Comparison of ENCODE assay signal across 13 mouse cellular contexts in the genomic region with DNA sequence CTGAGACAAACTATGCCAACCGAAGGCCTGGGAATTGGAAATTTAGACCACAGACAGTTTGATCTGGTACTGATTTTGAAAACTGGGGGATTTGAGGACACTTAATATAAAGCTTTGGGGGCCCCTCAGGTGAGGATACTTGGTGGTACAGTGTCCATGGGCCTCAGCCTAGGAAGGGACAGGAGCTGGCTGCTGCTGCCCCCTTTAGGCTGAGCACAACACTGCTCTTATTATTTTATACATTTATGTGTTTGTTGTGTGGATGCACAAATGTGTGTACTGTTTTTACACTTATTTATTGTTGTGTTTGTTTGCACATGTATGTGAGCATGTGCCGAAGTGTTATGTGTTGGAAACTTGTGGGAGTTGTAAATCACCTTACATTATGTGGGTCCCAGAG. TPM values are rescaled to one million over a fixed set of nuclear protein-coding genes. Genes with fewer than 3 reads are reported as not detected.
A peak's percentile ranks its signal among the peaks of the same experiment; 100 is the strongest.
DNase-seq lines count a peak whose midpoint lies in the region; ATAC-seq and TF ChIP-seq lines count a peak whose summit lies in the region.
"Had no signal": no experiment of that assay in that cellular context is flagged by ENCODE, and none has a peak within 500 bp of the region (broad histone marks: within the 10 kb centered on the region; RNA-seq: fewer than 3 reads in every experiment).

No protein-coding gene starts in this region.

- H3K9ac ChIP-seq in heart, postnatal 0 days (replicated peaks; ENCODE audit: low read depth, low read length): no peak overlapping the region
- H3K9ac ChIP-seq in lung, embryonic 14.5 days: no peak overlapping the region
- H3K9ac ChIP-seq: heart, embryonic 15.5 days; hindbrain, embryonic 15.5 days; liver, embryonic 13.5 days; midbrain, embryonic 15.5 days had no signal

- DNase-seq in heart, postnatal 0 days (ENCODE audit: low spot score): no peak
- DNase-seq in heart, adult 18-20 months: no peak
- no peak for DNase-seq in lung, embryonic 14.5 days
- DNase-seq in lung, adult 18-20 months: no peak
- no peak for DNase-seq in frontal cortex, postnatal 10 days (ENCODE audit: low spot score in 2 of 2)
- DNase-seq: adrenal gland, postnatal 14 days; cerebellum, adult 11 months; liver, embryonic 13.5 days had no signal

- no peaks in the 10 kb centered on the region for H3K9me3 ChIP-seq in heart, postnatal 0 days (replicated peaks; ENCODE audit: control insufficient read depth, low read length)
- H3K9me3 ChIP-seq in lung, embryonic 14.5 days (ENCODE audit: low read depth, low read length): no peaks in the 10 kb centered on the region
- H3K9me3 ChIP-seq: heart, embryonic 15.5 days; hindbrain, embryonic 15.5 days; liver, embryonic 13.5 days; midbrain, embryonic 15.5 days had no signal

- no peaks in the 10 kb centered on the region for H3K27me3 ChIP-seq in heart, postnatal 0 days (ENCODE audit: control insufficient read depth, insufficient read depth, low read length)
- no peaks in the 10 kb centered on the region for H3K27me3 ChIP-seq in lung, embryonic 14.5 days (ENCODE audit: insufficient read depth, low read length)
- H3K27me3 ChIP-seq: heart, embryonic 15.5 days; hindbrain, embryonic 15.5 days; liver, embryonic 13.5 days; midbrain, embryonic 15.5 days had no signal

- H3K27ac ChIP-seq in heart, postnatal 0 days (ENCODE audit: low read depth): no peak overlapping the region
- H3K27ac ChIP-seq in lung, embryonic 14.5 days (ENCODE audit: low read depth): peak overlapping the region; percentile 66; the same call in 1 of the 2 replicates
- H3K27ac ChIP-seq in bone marrow, adult 2 months (ENCODE audit: control insufficient read depth, insufficient read depth, low read depth, low read length, poor library complexity): no peak overlapping the region
- H3K27ac ChIP-seq: heart, embryonic 15.5 days; hindbrain, embryonic 15.5 days; liver, embryonic 13.5 days; midbrain, embryonic 15.5 days had no signal

- peaks cover 17% of the 10 kb centered on the region; the same call in 1 of the 2 replicates for H3K4me1 ChIP-seq in heart, postnatal 0 days (ENCODE audit: control insufficient read depth, insufficient read depth)
- H3K4me1 ChIP-seq in lung, embryonic 14.5 days (ENCODE audit: insufficient read depth): peaks cover 6% of the 10 kb centered on the region; the same call in 1 of the 2 replicates
- no peaks in the 10 kb centered on the region for H3K4me1 ChIP-seq in bone marrow, adult 2 months (ENCODE audit: control insufficient read depth, insufficient read depth, low read length)
- H3K4me1 ChIP-seq: liver, embryonic 13.5 days; midbrain, embryonic 15.5 days had no signal

- peak; percentile 50 for TF ChIP-seq CTCF in heart, postnatal 0 days (IDR thresholded peaks at IDR 0.05; ENCODE audit: low read depth)
- peak; percentile 58 for TF ChIP-seq CTCF in lung, embryonic 14.5 days (IDR thresholded peaks at IDR 0.05; ENCODE audit: low read depth)
- peak; percentile 26; the same call in 1 of the 2 replicates for TF ChIP-seq CTCF in bone marrow, adult 2 months (IDR thresholded peaks at IDR 0.05; ENCODE audit: control insufficient read depth, insufficient read depth, low read length)

- WGBS in heart, postnatal 0 days: 84% methylated on average over 2 of the region's 2 CpGs
- 79% methylated on average over 2 of the region's 2 CpGs for WGBS in lung, embryonic 14.5 days
- WGBS in bone marrow, adult 2 months: 77% methylated on average over 2 of the region's 2 CpGs

- no peak for TF ChIP-seq POLR2A in bone marrow, adult 2 months (IDR thresholded peaks at IDR 0.05; ENCODE audit: borderline replicate concordance, control insufficient read depth, low read depth, low read length)

- ATAC-seq in heart, postnatal 0 days (ENCODE audit: insufficient read depth, low read depth): no peak
- ATAC-seq in lung, embryonic 14.5 days (ENCODE audit: insufficient read depth): no peak
- peak; percentile 42; the same call in 1 of the 2 replicates for ATAC-seq in megakaryocyte progenitor cell, adult 5-6 weeks (replicated peaks; ENCODE audit: poor library complexity)
- ATAC-seq: midbrain, embryonic 15.5 days had no signal

- H3K36me3 ChIP-seq in heart, postnatal 0 days (replicated peaks; ENCODE audit: control insufficient read depth, insufficient read depth, low read length): no peaks in the 10 kb centered on the region
- H3K36me3 ChIP-seq in lung, embryonic 14.5 days (ENCODE audit: insufficient read depth): no peaks in the 10 kb centered on the region
- H3K36me3 ChIP-seq: heart, embryonic 15.5 days; hindbrain, embryonic 15.5 days; liver, embryonic 13.5 days; midbrain, embryonic 15.5 days had no signal

- H3K4me2 ChIP-seq in heart, postnatal 0 days (ENCODE audit: low read depth, low read length): no peak overlapping the region
- 0 out of 2 replicates have a peak overlapping the region, but pooled peaks have one; percentile 15 for H3K4me2 ChIP-seq in lung, embryonic 14.5 days
- H3K4me2 ChIP-seq: heart, embryonic 15.5 days; hindbrain, embryonic 15.5 days; liver, embryonic 13.5 days; midbrain, embryonic 15.5 days had no signal

- no peak for TF ChIP-seq EP300 in heart, postnatal 0 days (IDR thresholded peaks at IDR 0.05; ENCODE audit: low read depth)

- H3K4me3 ChIP-seq in heart, postnatal 0 days (ENCODE audit: low read depth, low read length): no peak overlapping the region
- no peak overlapping the region for H3K4me3 ChIP-seq in lung, embryonic 14.5 days (ENCODE audit: low read depth, low read length)
- no peak overlapping the region for H3K4me3 ChIP-seq in bone marrow, adult 2 months (replicated peaks; ENCODE audit: control insufficient read depth, low read depth, low read length)
- H3K4me3 ChIP-seq: heart, embryonic 15.5 days; hindbrain, embryonic 15.5 days; liver, embryonic 13.5 days; midbrain, embryonic 15.5 days had no signal

RNA-seq across cellular contexts. Expression of gene Fam174b, which starts 9.2 kb away (rescaled TPM):
- total RNA-seq in heart, postnatal 0 days (2014; rRNA removed; ENCODE audit: low replicate concordance): 94.7 and 105 TPM in 2 replicates
- polyA plus RNA-seq in heart, postnatal 0 days (2015; fragmentation: Nextera tagmentation; extraction: Ambion mirVana): 72.9 and 81.0 TPM in 2 replicates
- 100 to 1,000 TPM; 187 to 201 TPM for total RNA-seq in heart, adult 18-20 months (2021)
- polyA plus RNA-seq in lung, embryonic 14.5 days (2014; fragmentation: Nextera tagmentation; extraction: Ambion mirVana): 72.6 and 74.8 TPM in 2 replicates
- 3.1 and 5.9 TPM in 2 replicates for polyA plus RNA-seq in bone marrow, adult 2 months (2011; ENCODE audit: insufficient read depth, insufficient read length, low replicate concordance, missing spikeins)
- 3.0 and 3.3 TPM in 2 replicates for total RNA-seq in megakaryocyte progenitor cell, adult 5-6 weeks (2015)
- total RNA-seq in megakaryocyte progenitor cell, adult 5-6 weeks (2017): 6.0 and 6.7 TPM in 2 replicates

Comparison
In these comparisons a context has a peak if more than half of its experiments do, and no peak if none do; other contexts are left out.
1. RNA of gene Fam174b, which starts 9.2 kb away (total RNA-seq): 187 to 201 TPM in heart, adult 18-20 months and 94.7 to 105 TPM in heart, postnatal 0 days; 3.0 to 6.7 TPM in megakaryocyte progenitor cell, adult 5-6 weeks; every median in the first group is over 10 times any median in the second.
2. Peak in every context shown above with its lines, with median percentiles within 50 percentile points of each other: CTCF ChIP-seq.